Mouse (Mus musculus) olfactory bulb, adult 2 months (tissue): ENCODE measurements at regions not wholly inside any gene's neighbourhood (a gene's known extent, or its start where the extent isn't known, plus 50 kb on each side); places are given as distances from the start of the nearest gene placed in this dataset.
"Not testable (repeated sequence)": the region's sequence is repeated elsewhere in the genome, so short reads cannot be mapped to it uniquely, and the experiment has no call there.

ENCODE experiments used
- H3K27ac ChIP-seq: fragments of 200-500 bp; 2 replicates; pipeline ENCODE4 v1.5.1; 2012; ENCODE audit warnings: low read depth, low read length; ENCODE audit not compliant: insufficient read depth
- H3K4me1 ChIP-seq: fragments of 200-500 bp; 2 replicates; pipeline ENCODE4 v1.6.1; 2012; ENCODE audit warnings: low read length; ENCODE audit not compliant: control insufficient read depth, insufficient read depth
- H3K4me3 ChIP-seq: fragments of 200-500 bp; 2 replicates; pipeline ENCODE4 v1.5.1; 2012; ENCODE audit warnings: mild to moderate bottlenecking, low read depth, low read length, moderate library complexity; ENCODE audit not compliant: insufficient read depth
- CTCF ChIP-seq: fragments of 200-500 bp; IDR thresholded peaks from 2 replicates; pipeline ENCODE4 v1.5.1; 2012; ENCODE audit warnings: low read depth, mild to moderate bottlenecking, low read length, moderate library complexity; ENCODE audit not compliant: insufficient read depth
- POLR2A ChIP-seq: fragments of 200-500 bp; IDR thresholded peaks from 2 replicates; pipeline ENCODE4 v1.6.1; 2012; ENCODE audit warnings: mild to moderate bottlenecking, low read depth, low read length, moderate library complexity; ENCODE audit not compliant: insufficient read depth
- WGBS: fragments of 180-500 bp; shearing (Covaris S2); methylation state at CpG from one replicate; pipeline ENCODE4 v1.1.7; 2018; 5-methylcytosine and 5-hydroxymethylcytosine counted together

- no peak overlapping the region for H3K27ac ChIP-seq
- no peak overlapping the region for H3K4me3 ChIP-seq
- no peaks in the 10 kb centered on the region for H3K4me1 ChIP-seq
- 71% methylated on average over 4 of the region's 4 CpGs for WGBS
- no peak for TF ChIP-seq CTCF
These were observed 754.0 kb upstream of the Slc39a10 start for GRCm38 (mm10) chr1:47646681-47647080.

GRCm38 (mm10) chr1:47606597-47606996 lies 713.9 kb upstream of the Slc39a10 start:
- no peak for TF ChIP-seq POLR2A
- TF ChIP-seq CTCF: no peak
- Histone ChIP-seq H3K27ac (no peak overlapping the region), H3K4me1 (no peaks in the 10 kb centered on the region), H3K4me3 (no peak overlapping the region)
- WGBS: 59% methylated on average over 4 of the region's 4 CpGs

GRCm38 (mm10) chr1:47603989-47604360 lies 711.3 kb upstream of the Slc39a10 start:
- WGBS: 71% methylated on average over 2 of the region's 2 CpGs
- Histone ChIP-seq H3K4me1 (no peaks in the 10 kb centered on the region), H3K27ac (no peak overlapping the region), H3K4me3 (no peak overlapping the region)
- no peak for TF ChIP-seq POLR2A
- no peak for TF ChIP-seq CTCF

GRCm38 (mm10) chr1:47603294-47603988 lies 710.8 kb upstream of the Slc39a10 start:
- no peak overlapping the region for H3K4me3 ChIP-seq
- no peak overlapping the region for H3K27ac ChIP-seq
- no peaks in the 10 kb centered on the region for H3K4me1 ChIP-seq
- 53% methylated on average over 3 of the region's 3 CpGs for WGBS
- TF ChIP-seq CTCF (no peak), POLR2A (no peak)

- not testable (repeated sequence) for H3K4me3 ChIP-seq, H3K4me1 ChIP-seq, H3K27ac ChIP-seq
- WGBS: 95% methylated on average over 3 of the region's 4 CpGs
These were observed 701.0 kb upstream of the Slc39a10 start for GRCm38 (mm10) chr1:47593641-47594040.

- 35% methylated on average over 1 of the region's 1 CpGs for WGBS
- Histone ChIP-seq H3K27ac (no peak overlapping the region), H3K4me3 (no peak overlapping the region), H3K4me1 (no peaks in the 10 kb centered on the region)
- TF ChIP-seq CTCF: no peak
These were observed 653.0 kb upstream of the Slc39a10 start for GRCm38 (mm10) chr1:47545606-47546005.

GRCm38 (mm10) chr1:47511426-47511825 lies 618.8 kb upstream of the Slc39a10 start:
- H3K4me3 ChIP-seq: no peak overlapping the region
- no peaks in the 10 kb centered on the region for H3K4me1 ChIP-seq
- no peak overlapping the region for H3K27ac ChIP-seq
- no peak for TF ChIP-seq CTCF
- TF ChIP-seq POLR2A: no peak
- 88% methylated on average over 5 of the region's 5 CpGs for WGBS

- Histone ChIP-seq H3K4me3 (no peak overlapping the region), H3K27ac (no peak overlapping the region), H3K4me1 (no peaks in the 10 kb centered on the region)
- no peak for TF ChIP-seq CTCF
- no peak for TF ChIP-seq POLR2A
These were observed 615.1 kb upstream of the Slc39a10 start for GRCm38 (mm10) chr1:47507801-47508200.

GRCm38 (mm10) chr1:47488581-47489204 lies 596.0 kb upstream of the Slc39a10 start:
- no peak overlapping the region for H3K27ac ChIP-seq
- H3K4me3 ChIP-seq: no peak overlapping the region
- WGBS: 72% methylated on average over 7 of the region's 7 CpGs
- no peaks in the 10 kb centered on the region for H3K4me1 ChIP-seq
- no peak for TF ChIP-seq CTCF
- no peak for TF ChIP-seq POLR2A

GRCm38 (mm10) chr1:47486087-47486486 lies 593.4 kb upstream of the Slc39a10 start:
- H3K27ac ChIP-seq: no peak overlapping the region
- TF ChIP-seq POLR2A (no peak), CTCF (no peak)
- no peaks in the 10 kb centered on the region for H3K4me1 ChIP-seq
- H3K4me3 ChIP-seq: no peak overlapping the region
